Mouse (Mus musculus) urinary bladder, postnatal 25 days (tissue): ENCODE measurements at regions not wholly inside any gene's neighbourhood (a gene's known extent, or its start where the extent isn't known, plus 50 kb on each side); places are given as distances from the start of the nearest gene placed in this dataset.

Experiments
- DNase-seq: peaks from one replicate; pipeline ENCODE4 v3.0.0; 2022; ENCODE audit warnings: low spot score

DNA sequence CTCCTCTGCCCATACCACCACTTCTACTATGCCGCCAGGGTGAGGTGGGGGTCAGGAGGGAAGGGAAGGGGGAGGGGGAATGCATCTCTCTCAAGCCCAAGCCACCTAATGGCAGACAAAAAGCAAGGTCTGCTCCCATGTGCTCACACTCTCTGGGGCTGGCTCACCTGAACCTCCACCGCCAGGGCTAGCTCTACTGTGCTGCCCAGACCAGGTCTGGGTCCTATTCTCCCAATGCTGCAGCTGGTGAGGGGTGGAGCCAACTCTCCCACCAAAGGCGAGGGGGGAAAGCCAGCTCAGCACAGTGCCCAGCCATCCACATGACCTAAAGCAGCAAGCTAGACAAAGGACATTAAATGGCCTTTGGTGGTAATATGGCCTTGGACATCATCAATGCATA, 158.6 kb downstream of the Chic2 start:
- no peak for DNase-seq

GRCm38 (mm10) chr5:74882563-74882962, 162.0 kb downstream of the Chic2 start:
- DNase-seq, result no peak

- no peak for DNase-seq
Observed at GRCm38 (mm10) chr5:74880669-74881226, 163.8 kb downstream of the Chic2 start.

DNA sequence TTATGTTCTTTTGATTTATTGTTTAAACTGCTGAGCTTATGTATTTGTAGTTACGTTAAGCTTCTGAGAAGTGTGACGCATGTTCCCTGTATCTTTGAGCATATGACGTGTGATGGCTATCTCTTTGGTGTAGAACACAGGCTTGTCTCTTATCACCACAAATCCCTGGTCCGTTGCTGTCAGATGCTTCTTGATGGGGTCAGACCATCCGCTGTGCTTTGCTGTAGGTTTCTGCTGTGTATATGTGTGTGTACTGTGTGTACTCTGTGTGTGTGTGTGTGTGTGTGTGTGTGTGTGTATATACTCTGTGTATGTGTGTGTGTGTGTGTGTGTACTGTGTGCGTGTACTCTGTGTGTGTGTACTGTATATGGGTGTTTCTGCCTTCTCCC, 164.5 kb downstream of the Chic2 start:
- no peak for DNase-seq

- DNase-seq, result no peak
Observed at GRCm38 (mm10) chr5:74879098-74880047, 165.2 kb downstream of the Chic2 start.

DNA sequence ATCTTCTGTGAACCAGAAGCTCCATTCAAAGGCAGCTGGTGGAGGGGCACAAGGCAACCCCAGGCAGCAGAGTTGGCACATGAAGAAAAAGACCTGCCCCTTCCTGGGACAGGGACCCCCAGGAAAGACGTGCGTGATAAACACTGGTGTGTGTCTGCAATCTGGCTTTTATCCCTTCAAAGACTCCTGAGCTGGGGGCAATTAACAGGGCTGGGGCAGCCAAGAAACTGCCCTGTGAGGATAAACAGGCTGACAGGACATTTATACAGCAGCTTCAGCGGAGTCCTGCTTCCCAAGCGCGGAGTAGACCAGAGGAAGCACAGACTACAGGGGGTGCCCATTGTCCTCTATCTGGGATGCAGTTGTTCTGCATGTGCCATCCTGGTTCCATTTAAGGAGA, 167.0 kb downstream of the Chic2 start:
- DNase-seq, result no peak

GRCm38 (mm10) chr5:74877185-74877584, 167.4 kb downstream of the Chic2 start:
- no peak for DNase-seq

GRCm38 (mm10) chr5:74874691-74875090, 169.9 kb downstream of the Chic2 start:
- no peak for DNase-seq

DNA sequence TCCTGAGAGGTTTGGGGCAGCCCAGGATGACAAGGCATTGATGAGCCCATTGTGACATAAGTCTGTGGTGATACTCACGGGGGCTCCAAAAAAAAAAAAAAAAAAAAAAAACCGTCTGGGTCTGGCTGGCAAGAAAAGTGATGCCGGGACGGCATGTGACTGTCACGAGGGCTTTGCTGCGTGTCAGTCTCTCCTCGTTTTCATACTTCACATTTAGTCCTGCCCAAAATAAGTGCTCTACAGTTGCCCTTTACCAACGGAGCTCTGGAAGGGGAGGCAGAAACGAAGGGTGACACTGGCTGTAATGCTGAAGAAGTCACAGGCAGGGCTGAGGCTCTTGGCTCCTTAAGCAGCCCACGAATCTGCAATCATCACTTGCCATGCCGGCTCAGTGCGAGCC, 167.9 kb upstream of the Lnx1 start:
- DNase-seq, result no peak

DNA sequence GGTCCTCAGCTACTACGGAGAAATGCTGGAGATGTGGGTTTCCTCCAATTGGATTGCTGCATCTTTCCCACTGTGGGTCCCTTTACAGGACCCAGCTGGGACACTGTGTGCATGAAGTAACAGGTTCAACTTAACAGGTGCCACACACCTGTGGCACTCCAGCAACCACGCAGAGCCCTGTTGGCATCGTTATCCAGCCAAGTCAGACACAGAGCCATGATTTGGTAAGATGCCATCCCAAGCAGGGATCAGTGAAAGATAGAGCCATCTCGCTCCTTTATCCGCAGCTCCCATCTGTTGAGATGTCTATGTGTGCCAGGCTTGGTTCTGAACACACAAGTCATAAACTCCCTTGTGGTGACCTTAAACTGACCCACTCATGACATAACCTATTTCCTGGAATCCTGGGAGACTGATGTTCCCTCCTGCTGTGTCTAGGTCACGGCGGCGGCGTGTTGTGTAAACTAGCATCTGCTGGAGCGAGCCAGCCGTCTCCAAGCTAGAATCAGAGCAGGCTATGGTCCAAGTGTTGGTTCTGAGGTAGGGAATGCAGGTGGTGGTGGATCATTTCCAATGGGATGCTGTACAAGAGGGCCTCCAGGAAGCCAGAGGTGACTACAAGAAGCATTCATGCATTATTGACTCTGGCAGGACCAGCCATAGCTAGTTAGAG, 164.5 kb upstream of the Lnx1 start:
- no peak for DNase-seq

GRCm38 (mm10) chr5:74866697-74867096, 164.0 kb upstream of the Lnx1 start:
- DNase-seq, result no peak

DNA sequence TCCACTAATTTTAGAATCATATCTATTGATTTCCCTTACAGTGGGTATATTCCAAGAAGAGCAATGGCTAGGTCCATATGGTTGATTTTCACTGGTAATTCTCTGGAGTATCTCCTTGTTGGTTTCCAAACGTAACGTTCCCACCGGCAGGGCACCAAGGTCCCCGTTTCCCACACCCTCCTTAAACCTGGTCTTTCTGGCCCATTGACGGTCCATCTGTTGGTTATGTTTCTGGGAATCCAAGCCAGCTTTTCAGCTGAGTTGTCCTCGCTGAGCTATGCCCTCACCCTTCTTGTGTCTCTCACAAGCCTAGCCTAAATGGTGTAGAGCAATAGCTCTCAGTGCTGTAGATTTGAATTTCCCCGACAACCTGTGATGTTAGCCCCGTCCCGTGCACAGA, 162.7 kb upstream of the Lnx1 start:
- no peak for DNase-seq

DNA sequence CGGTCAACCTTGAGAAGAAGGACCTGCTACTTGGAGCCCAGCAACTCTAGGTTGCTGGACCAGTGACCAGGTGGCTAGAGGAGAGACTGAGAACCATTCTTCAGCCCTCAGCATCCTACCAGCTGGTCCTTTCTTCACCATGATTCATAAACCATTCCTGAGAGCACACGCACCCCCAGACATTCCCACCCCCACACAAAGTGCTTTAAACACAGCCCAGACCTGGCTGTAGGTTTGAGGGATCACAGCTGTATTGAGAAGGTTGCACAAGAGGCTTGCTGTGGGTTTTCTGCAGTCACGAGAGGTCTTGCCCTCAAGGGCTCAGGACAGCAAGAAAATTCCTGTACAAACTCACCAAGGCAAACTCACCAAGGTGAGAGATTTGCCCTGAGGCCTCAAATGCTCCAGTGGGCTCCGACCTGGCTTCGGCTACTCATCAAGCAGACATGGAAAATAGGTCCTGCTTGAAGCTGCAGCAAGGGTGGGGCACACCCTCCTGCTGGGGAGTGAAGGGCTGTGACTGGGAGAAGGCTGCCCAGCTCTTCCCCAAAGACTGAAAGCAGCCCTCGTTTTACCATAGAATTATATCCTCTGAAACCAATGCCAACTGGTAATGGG, 161.9 kb upstream of the Lnx1 start:
- DNase-seq, result peak; percentile 12

- DNase-seq, result no peak
Observed at GRCm38 (mm10) chr5:74861297-74861696, 158.6 kb upstream of the Lnx1 start.

DNA sequence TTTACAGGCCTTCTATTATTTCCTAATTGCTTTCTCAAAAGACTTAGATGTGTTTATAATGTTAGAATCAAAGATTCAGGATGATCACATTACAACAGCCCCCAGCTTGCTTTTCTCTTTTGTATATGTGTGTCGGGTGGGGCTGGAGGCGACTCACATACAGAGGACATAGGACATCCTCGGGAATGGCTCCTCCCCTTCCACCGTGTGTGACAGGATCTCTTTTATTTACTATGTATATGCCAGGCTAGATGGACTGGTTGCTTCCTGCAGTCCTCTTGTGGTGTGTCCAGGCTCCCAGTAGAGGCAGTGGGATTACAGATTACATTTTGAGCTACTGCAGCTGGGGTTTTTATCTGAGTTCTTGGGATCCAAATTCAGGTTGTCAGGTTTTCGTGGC, 155.1 kb upstream of the Lnx1 start:
- no peak for DNase-seq

- DNase-seq, result no peak
Observed at GRCm38 (mm10) chr5:74857161-74857560, 154.4 kb upstream of the Lnx1 start.

DNA sequence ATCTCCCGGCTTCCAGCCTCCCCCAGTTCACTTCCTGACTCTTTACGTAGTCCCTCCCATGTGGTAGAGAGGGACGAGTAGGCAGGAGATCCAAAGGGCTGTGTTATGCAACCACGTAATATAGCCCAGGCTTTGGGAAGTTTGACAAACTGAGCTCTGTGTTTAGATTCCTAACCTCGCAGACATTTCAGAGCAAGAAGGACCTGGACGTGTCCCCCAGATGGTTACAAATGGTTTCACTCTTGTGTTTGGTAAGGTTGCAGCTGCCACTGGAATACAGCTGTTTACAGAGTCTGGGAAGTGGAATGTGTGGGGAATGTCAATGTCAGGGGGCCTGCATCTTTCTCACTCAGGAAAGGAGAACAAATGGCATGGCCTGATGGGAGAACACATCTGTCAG, 145.1 kb upstream of the Lnx1 start:
- no peak for DNase-seq

GRCm38 (mm10) chr5:74846674-74847073, 144.0 kb upstream of the Lnx1 start:
- DNase-seq, result no peak

DNA sequence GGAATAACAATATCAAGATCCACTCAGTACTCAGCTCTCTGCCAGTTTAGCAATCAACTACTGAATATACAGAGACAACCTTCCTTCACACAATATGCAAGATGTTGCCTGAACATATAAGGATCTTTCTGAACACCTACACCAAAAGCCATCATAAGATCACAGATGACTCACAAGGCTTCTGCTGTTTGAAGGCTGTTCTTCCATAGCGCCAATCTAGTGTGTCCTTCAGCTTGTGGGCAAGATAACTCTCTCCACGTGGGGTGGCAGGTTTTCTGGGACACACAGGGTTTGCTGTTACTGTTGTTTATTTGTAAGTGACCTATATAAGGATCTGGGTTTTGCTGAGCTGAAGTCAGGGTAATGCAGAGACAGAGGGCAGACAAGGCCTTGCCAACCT, 131.7 kb upstream of the Lnx1 start:
- no peak for DNase-seq

DNA sequence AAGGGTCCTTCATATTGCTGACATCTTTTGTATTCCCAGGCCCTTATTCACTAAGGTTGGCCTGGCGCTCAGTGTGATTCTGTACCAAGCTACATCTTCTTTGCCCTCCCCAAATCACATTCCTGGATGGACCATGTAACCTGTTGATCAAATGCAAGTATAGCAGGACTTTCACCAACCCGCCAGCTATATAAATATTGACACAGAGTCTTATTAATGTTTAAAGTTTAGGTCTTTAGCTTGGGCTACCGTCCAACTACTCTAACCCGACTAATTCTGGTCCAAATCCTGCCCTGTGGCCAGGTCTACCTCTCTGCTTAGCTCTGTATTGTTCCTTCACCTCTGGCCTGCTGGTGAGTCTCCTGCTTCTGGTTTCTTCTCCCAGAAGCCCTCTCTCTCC, 131.2 kb upstream of the Lnx1 start:
- no peak for DNase-seq

GRCm38 (mm10) chr5:74832011-74832410, 129.3 kb upstream of the Lnx1 start:
- DNase-seq, result no peak

GRCm38 (mm10) chr5:74830646-74831045, 127.9 kb upstream of the Lnx1 start:
- no peak for DNase-seq

GRCm38 (mm10) chr5:74829003-74829402, 126.3 kb upstream of the Lnx1 start:
- no peak for DNase-seq
